Mouse (Mus musculus) telencephalon, adult 2 months (tissue): ENCODE measurements around the gene Bcr.
A peak's percentile ranks its signal among the peaks of the same experiment; 100 is the strongest.

Experiments
- DNase-seq: peaks from one replicate; pipeline ENCODE4 v3.0.0-alpha.2; 2011; ENCODE audit warnings: low read depth, low spot score

The Bcr gene

DNA sequence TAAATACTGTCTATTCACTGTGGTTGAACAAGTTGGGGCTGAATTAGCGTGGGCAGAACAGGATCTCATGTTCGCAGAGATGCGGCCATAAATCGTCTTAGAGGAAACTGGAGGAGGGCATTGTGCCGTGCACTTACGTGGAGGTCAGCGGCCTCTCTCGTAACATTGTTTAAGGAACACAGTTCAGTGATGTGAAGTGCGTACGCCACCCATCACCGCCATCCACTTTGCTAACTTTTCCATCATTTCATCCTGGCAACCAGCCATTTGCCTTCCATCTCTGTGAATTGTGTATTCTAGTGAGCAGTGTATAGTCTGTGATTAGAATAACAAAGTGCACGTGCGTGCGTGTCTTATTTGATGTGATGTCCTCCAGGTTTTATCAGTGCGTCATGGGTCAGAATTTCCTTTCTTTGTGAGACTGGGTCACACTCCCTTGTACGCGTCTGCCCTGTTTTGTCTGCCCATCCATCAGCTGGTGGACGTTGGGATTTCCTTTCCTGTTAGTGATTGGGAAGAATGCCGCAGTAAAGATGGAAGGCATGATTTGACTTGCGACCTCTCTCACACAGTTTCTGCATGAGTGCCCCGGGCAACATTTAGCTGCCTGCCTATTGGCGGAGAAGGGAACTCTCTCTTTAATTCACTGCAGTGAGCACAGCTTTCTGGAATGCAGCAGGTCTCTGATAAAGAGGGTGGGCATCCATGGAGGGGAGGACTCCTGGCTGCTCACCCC lies 33.0 kb downstream of the Bcr start:
- no peak for DNase-seq

DNA sequence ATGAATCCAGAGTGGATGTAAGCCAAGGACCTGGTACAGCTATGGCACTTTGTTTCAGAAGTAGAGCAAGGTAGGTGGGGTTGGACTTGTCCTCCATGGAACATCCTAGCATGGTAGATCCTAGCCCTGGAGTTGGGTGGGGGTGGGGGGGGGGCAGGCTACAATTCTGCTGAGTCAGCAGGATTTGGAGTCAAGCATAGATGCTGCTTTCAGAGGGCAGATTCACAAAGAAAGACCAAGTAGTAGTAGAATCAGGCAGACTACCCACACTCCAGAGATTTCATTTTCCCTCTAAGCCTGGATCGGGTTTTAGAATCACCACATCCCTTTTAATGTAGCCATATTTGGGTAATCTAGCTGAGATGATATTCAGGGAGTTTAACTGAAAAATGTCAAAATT lies 33.9 kb downstream of the Bcr start:
- no peak for DNase-seq

DNA sequence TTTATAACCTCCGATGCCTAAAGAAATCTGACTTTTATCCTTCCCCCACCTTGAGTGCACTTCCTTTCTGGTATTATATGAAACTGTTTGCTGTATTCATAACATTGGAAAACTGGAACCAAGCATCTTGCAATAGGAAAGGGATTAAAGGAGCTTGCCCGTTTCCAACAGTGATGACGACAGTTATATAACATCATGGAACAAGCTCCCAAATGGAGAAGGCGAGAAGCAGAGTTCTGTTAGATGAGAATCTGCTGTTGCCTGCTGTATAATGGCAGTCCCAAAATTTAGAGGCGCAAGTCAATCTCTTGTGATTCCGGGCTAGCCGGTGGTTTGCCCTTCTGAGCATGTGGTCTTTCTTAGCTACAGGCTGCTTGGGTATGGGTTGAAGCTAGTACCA lies 34.8 kb downstream of the Bcr start:
- DNase-seq = peak; percentile 49

DNA sequence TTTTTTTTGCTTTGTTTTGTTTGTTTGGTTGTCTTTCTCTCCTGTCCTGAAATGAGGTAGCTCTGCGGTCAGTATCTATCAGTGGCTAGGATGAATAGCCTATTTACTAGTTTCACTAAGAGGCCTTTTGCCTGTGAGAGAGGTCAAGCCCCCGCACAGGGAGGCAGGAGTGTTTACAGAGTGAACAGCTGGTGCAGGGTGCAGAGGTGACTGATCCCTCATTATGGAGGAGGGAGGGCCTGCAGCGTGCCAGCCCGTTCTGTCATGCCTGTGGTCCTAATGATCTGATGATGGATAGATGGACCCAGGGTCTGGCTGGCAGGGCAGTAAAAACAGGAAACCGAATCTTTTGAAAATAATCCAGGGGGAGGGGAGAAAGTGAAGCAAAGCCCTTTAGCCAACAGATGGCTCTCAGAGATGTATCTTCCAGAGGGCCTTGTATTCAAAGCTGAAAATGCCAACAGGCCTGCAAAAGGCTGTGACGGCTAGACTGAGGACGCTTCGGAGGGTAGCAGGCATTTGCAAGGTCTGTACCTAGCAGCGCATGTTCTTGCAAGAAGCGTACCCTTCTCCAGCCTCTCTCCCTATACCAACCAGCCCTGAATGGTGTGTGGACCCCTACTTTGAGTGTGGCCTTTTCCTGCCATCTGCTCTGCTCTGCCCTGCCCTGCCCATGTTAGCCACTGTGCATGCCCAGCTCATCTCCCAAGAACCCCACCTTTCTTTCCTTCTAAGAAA lies 38.2 kb downstream of the Bcr start:
- DNase-seq = no peak

DNA sequence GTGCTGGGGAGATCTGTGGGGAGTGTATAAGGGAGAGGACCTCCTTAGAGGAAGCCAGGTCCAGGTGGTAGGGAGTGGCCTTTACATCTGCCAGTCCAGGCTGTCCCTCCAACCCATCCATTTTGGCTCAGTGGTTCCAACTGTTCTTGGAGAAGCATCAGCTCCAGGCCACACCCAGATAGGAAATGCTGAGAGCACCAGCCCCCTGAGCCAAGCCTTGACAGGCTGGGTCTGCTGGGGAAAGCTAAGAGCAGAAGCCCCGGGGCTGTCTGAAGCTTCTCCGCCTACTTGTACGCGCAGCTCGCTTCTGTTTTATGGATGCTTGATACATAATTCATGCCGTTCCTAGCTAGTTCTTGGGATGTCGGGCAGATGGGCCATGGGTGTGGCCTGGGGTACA lies 39.9 kb downstream of the Bcr start:
- DNase-seq = peak; percentile 71

DNA sequence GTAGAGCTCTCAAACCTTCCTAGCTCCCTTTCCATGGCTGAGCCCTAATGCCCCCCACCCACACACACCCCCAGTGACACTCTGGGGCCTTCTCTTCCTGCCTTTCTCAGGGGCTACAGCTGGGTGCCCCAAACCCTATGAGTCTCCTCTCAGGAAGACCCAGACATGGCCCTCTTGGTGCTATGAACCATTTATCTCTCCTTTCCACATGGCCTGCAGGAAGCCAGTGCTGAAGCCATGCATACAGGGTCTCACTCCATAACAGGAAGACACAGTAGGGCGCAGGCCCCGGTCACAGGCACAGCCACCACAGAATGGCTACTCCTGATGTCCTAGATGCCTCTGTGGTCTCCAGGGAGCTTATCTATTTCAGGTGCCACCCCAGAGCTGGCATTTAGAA lies 43.1 kb downstream of the Bcr start:
- no peak for DNase-seq

DNA sequence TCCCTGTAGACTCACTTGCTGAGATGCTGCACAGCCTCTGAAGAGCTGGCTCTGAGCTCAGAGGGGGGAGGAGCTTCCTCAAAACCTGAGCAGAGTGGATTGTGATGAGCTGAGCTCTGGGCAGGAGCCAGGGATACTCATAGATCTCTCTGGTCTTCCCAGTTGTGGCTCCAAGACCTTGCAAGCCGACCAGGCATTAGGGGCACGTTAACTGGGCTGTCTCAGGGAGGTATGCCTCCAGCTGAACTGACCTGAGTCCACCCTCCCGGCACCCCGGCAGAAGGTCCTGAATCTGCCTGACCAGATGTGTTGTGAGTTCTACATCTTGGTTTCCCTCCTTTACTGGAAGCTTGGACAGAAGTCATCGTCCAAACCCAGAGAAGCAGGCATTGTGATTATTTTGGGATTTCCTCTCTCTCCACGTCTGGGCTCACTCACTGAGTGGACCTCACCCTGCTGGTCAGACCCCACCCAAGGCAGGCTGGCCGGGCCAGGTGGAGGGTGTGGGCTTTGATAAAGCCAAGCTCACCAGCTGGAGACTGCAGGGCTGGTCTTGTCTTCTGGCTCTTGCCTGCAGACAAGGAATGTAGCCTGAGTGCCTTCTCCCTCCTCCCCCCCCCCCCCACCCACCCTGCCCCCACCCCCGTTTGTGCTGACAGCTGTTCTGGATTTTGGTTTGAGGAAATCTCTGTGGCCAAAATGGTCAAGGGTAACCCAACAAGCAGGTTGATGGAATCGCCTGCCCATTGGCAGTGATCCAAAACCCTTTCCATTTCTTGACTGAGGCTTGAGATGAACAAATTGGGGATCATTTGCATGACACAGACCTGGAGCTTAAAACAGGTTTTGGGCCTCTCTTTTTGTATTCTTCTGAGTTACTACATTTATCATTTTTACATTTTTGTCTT lies 44.1 kb downstream of the Bcr start:
- no peak for DNase-seq

DNA sequence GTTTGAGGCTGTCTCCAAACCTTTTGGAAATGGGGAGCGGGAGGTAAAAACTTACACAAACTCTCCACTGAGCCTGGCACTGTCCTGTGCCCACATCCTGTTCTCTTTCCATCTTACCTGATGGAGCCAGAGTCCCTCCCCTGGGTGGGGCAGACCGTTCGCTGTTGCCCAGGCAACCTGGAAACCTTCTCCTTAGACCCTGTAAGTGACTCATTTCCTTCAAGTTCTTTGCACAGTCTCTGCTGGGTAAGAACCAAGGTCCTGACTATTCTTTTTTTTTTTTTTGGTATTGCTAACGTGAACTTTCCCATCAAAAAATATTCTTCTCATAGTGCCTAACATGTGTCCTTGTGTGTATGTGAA lies 44.7 kb downstream of the Bcr start:
- no peak for DNase-seq

DNA sequence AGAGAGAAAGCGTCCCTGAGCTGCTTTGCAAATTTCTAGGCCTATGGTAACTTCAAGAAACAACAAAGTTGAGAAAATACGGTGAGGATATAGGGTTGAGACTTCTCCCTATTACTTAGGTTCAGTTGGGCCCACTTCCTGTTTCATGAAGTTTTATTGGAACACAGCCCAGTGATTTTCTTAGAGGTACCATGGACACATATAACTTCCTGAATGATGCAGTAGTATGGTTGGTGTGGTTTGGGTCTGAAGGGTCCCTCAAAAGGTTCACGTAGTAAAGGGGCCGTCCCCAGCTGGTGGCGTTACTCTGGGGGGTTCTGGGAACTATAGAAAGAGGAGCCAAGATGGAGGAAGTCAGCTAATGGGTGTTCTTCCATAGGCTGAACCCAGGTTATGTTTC lies 45.3 kb downstream of the Bcr start:
- DNase-seq = no peak

DNA sequence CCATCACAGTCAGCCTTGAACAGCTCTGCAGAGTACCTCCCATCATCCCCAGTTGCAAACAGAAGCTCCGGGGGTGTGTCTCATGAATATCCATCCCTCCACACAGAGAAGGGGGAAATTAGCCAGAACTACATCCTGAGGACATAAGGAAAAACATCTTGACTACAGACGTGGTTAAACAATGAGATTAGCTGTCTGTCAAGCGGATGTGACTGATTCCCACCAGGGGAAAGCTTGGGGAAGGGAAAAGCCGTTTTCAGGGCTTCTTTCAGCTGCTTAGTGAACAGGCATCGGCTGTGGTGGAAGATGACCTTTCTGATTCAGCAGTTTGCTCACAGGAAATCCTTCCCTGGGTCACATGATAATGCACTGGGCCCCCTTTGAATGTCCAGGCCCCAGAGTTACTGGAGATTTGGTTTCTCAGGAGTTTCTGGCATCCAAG lies 46.6 kb downstream of the Bcr start:
- no peak for DNase-seq

DNA sequence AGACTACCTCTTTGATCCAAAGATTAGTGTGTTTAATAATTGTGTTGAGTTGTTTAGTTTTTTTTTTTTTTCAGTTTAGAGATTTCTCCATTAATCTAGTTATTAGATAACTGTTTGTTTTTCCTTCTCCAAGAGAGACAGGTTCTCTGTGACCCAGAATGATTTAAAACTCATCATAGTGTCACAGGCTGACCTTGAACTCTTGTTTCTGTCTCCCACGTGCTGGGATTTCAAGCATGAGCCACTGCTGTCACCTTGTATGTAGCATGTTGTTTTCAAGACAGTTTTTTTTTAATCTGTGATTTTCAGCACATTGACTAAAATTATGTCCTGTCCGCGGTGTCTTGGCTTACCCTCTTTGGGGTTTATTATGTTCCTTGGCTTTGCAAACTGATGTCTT lies 47.7 kb downstream of the Bcr start:
- DNase-seq = no peak

DNA sequence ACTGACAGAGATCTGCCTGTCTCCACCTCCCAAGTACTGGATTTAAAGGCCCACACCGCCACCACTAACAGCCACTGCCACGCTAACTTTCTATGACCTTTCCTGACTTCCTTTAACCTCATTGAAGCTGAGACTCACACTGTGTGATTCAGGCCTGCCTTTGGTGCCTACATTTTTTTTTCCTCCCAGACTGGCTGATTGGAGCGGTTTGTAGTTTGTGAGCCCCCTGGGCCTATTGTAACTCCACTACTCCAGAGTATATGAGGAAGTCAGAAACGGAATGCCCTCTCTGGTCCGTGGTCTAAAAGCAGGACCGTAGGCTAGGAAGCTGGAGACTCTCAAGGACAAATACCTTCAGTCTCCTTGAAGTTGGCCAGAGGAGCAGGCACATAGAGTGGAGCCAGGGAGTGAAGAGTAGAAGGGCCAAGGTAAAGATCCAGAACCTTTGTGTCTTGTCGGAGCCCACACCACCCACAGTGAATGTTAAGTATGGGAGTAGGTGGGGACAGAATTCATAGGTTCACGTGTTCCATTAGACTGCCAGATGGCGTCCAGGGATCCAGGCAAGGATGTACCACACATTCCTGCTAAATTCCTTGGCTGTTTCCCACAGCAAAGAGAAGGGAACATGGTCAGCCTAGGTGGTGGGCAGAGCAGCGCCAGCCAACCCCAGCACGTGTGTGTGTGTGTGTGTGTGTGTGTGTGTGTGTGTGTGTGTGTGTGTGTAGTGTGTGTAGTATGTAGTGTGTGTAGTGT lies 51.2 kb downstream of the Bcr start:
- DNase-seq = no peak

DNA sequence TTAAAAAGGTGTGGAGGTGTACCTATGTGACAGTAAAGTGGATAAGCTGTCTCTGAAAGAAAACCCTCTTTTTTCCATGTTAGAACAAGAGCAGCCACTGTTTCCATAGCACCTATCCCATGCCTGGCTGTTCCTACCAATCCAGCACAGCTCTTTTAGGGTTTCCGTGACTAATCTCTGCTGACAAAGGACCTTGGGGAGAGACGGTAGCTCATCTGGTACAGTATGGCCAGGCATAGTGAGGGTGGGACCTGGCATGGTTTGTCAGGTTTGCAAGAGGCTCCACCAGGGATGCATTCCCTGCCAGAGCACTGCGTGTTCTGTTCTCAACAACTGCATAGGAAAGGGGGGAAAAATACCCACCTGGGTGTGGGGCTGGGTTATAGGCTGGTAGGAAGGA lies 52.0 kb downstream of the Bcr start:
- no peak for DNase-seq

DNA sequence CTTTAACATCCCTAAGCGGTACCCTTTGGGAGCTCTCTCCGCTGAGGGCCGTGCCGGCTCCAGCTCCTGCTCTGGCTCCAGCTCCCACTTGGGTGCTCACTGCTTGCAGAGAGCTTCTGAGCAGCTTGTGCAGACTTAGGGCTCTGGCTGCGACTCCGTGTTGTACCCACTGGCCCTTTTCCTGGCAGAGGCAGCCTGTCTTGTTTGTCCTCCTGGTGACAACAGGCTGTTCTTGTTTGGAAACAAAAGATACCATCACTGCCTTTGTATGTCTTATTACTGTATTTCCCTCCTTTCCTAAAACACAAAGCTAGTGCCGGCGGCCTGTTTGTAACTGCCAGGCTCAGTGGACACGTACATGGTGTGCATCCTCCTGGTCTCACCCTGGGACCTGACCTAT lies 53.2 kb downstream of the Bcr start:
- no peak for DNase-seq

DNA sequence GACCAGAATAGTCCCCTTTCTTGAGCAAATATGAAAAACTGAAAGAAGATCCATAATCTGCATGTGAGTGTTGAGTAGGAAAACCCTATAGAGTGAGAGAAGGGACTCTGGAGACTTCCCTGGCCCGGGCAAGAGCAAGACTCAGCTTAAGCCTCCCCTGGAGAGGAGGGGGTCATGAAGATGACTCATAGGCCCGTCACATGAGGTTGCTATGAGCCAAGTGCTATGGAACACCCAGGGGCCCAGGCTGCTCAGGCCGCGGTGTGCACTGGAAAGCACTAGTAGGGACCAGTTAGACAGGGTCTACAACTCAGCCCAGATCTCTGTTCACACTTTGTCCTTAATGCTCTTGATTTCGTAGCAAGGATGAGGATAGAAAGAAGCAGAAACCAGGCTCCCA lies 54.8 kb downstream of the Bcr start:
- no peak for DNase-seq

DNA sequence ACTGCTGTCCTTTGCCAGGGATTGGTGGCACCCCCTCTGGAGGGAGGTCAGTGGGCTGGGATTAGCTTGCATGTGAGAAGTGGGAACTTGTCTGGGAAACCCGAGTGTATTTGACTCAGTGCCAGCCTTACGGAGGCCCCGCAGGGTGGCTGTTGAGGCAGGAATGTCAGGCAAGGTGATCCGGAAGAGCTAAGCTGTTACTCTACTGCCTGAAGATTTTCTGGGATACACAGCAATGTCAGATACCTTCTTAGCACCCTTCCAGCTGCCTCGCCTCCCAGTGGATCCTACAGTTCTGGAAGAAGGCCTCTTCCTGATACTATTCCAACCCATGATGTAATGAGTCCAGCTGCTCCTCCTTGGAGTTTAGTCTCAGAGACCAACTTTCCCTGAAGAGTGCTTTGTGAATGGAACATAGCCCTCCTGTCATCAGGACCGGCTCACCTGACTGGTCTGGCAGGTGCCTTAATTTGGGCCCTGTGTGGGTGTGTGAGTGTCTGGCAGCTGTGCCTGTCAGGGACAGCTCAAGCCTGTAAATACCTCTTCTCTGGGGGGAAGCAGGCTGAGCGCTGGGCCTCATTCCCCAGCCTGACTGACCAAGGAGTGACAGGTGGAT lies 56.6 kb downstream of the Bcr start:
- DNase-seq = no peak

DNA sequence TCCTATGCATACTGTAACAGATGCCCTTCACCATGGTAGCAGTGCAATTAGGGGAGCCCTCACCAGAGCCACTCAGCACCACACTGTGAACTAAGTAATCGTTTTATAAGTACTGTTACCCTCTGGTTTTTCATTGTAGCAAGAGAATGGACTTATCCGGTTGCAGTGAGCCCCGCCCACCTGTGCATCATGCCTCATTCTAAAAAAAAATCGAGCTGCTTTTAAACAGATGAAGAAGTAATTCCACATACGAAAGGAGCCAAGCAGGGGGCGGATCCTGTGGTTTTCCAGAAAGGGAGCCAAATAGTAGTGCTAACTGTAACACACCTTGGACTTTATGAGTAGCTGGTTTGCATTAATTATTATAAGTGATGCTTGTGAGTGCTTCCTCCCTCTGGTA lies 58.1 kb downstream of the Bcr start:
- no peak for DNase-seq

DNA sequence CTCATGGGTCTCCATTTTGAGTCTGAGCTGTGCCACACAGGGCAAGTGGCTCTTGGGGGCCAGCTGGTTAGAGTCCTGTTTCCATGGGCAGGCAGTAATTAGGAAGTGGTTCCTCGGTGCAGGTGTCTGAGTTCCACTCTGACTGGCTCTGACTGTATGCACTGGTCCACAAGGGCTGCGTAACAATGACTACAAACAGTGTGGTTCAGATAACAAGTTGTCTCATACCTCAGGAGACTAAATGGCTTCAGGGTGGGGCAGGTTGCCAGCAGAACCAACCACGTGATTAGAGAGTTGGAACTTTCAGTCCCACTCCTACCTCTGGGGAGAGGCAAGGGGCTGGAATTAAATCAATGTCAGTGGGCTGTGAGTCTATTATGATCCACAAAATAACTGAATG lies 59.0 kb downstream of the Bcr start:
- no peak for DNase-seq

DNA sequence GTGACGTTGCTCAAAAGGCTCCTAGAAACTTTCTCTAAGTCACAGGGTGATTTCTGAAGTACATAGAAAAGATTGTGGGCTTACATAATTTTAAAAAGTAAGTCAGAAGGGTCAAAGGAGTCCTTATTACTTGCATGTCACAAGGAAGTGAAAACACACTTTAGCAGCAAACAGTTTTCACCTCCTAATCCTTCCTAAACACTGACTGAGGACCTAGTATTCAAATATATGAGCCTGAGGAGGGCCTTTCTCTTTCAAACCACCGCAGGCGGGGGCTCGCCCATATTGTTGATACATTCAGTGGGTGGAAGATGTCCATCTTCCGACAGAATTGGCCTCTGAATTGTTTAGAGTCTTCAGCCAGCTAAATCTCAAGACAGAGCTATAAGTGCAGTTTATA lies 59.8 kb downstream of the Bcr start:
- no peak for DNase-seq

DNA sequence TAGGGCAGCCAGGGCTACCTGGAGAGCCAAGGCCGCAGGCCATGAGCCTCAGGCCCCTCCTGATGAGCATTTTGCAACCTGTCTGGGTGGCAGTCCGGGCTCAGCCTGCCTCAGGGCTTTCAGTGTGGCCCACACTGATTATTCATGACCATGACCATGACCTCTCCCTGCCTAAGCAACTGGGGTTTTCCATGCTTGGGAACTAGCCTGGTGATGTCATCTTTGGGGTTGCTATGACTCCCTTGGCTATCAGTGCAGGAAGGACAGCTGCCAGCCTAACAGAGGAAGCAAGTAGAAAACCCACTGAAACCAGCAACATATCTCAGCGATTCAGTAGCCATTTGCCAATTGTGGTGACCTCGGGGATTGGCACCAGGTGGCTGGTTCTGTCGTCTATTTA lies 60.6 kb downstream of the Bcr start:
- no peak for DNase-seq

DNA sequence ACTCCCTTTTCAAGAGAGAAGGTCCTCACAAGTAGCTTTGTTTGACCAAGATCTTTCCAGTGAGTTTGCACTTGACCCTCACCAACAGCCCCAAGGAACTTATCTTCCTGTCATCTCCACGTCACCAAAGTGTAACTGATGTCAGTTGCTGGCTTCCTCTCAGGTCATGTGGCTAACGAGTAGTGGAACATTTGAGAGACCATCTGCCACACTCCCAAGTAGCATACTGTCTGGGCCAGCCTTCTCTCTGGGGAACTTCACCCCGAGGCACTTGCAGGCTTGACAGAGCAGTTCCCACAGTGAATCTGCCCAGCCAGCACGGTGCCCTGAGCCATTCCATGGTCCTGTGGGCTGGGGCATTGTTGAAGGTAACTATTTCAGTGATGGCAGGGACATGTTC lies 65.2 kb downstream of the Bcr start:
- no peak for DNase-seq
